Mouse (Mus musculus): ENCODE results near the gene Bbip1. TPM values are rescaled to one million over a fixed set of nuclear protein-coding genes. Genes with fewer than 3 reads are reported as not detected.

Gene Bbip1
- polyA plus RNA-seq (2015; fragmentation: Nextera tagmentation; extraction: Ambion mirVana), result 46.7 and 58.4 TPM in 2 replicates

- peak within 1 kb of the TSS; percentile 96 for H3K9ac ChIP-seq (replicated peaks; ENCODE audit: low read depth)
- DNase-seq (ENCODE audit: low spot score) (peak; percentile 100), ATAC-seq (peak; percentile 93)
- H3K36me3 ChIP-seq (ENCODE audit: insufficient read depth, low read length), result no peaks in the 10 kb centered on the region
- under 1% methylated on average over 50 of the region's 62 CpGs for WGBS
- no peaks in the 10 kb centered on the region for H3K9me3 ChIP-seq (ENCODE audit: low read length)
- TF ChIP-seq EP300 (IDR thresholded peaks at IDR 0.05), result peak; percentile 67
- TF ChIP-seq CTCF (IDR thresholded peaks at IDR 0.05), result peak; percentile 38
- peak within 1 kb of the TSS; percentile 74 for H3K4me2 ChIP-seq (replicated peaks; ENCODE audit: low read depth, low read length)
- H3K4me3 ChIP-seq (ENCODE audit: low read depth, low read length), result peak within 1 kb of the TSS; percentile 95
- peaks cover 9% of the 10 kb centered on the region for H3K4me1 ChIP-seq (ENCODE audit: insufficient read depth, low read depth, low read length)
- no peaks in the 10 kb centered on the region for H3K27me3 ChIP-seq (replicated peaks; ENCODE audit: insufficient read depth, low read length)
- H3K27ac ChIP-seq (ENCODE audit: low read length), result peak within 1 kb of the TSS; percentile 98
Observed at GRCm38 (mm10) chr19:53943802-53944785, at the start of gene Bbip1, which contains the start of gene Shoc2. Gene Bbip1 (minus strand): TSS chr19:53944627. Gene Shoc2 (plus strand): TSS chr19:53944306.

GRCm38 (mm10) chr19:53993860-53994259 lies 49.4 kb upstream of the Bbip1 start:
- WGBS, result 76% methylated on average over 3 of the region's 3 CpGs
- Histone ChIP-seq H3K4me3 (ENCODE audit: low read depth, low read length) (no peak overlapping the region), H3K27ac (ENCODE audit: low read length) (no peak overlapping the region), H3K4me1 (ENCODE audit: insufficient read depth, low read depth, low read length) (no peaks in the 10 kb centered on the region), H3K27me3 (replicated peaks; ENCODE audit: insufficient read depth, low read length) (no peaks in the 10 kb centered on the region), H3K36me3 (ENCODE audit: insufficient read depth, low read length) (no peaks in the 10 kb centered on the region), H3K9ac (replicated peaks; ENCODE audit: low read depth) (no peak overlapping the region), H3K4me2 (replicated peaks; ENCODE audit: low read depth, low read length) (no peak overlapping the region), H3K9me3 (ENCODE audit: low read length) (no peaks in the 10 kb centered on the region)
- TF ChIP-seq CTCF (IDR thresholded peaks at IDR 0.05), result no peak
- no peak for TF ChIP-seq EP300 (IDR thresholded peaks at IDR 0.05)
- DNase-seq (ENCODE audit: low spot score) (no peak), ATAC-seq (no peak)

- Histone ChIP-seq H3K9me3 (ENCODE audit: low read length) (no peaks in the 10 kb centered on the region), H3K27me3 (replicated peaks; ENCODE audit: insufficient read depth, low read length) (no peaks in the 10 kb centered on the region), H3K4me3 (ENCODE audit: low read depth, low read length) (no peak overlapping the region), H3K36me3 (ENCODE audit: insufficient read depth, low read length) (no peaks in the 10 kb centered on the region), H3K4me2 (replicated peaks; ENCODE audit: low read depth, low read length) (no peak overlapping the region), H3K27ac (ENCODE audit: low read length) (no peak overlapping the region), H3K4me1 (ENCODE audit: insufficient read depth, low read depth, low read length) (no peaks in the 10 kb centered on the region), H3K9ac (replicated peaks; ENCODE audit: low read depth) (no peak overlapping the region)
- ATAC-seq (no peak), DNase-seq (ENCODE audit: low spot score) (no peak)
- 89% methylated on average over 2 of the region's 2 CpGs for WGBS
- no peak for TF ChIP-seq CTCF (IDR thresholded peaks at IDR 0.05)
- no peak for TF ChIP-seq EP300 (IDR thresholded peaks at IDR 0.05)
Observed at GRCm38 (mm10) chr19:53990538-53990937, 46.1 kb upstream of the Bbip1 start.

GRCm38 (mm10) chr19:53984628-53985027 lies 40.2 kb upstream of the Bbip1 start:
- WGBS, result 99% methylated on average over 3 of the region's 3 CpGs

GRCm38 (mm10) chr19:53983336-53983735 lies 38.9 kb upstream of the Bbip1 start:
- no peak overlapping the region for H3K9ac ChIP-seq (replicated peaks; ENCODE audit: low read depth)
- no peak for DNase-seq (ENCODE audit: low spot score)
- WGBS, result 95% methylated on average over 1 of the region's 1 CpGs
- H3K4me1 ChIP-seq (ENCODE audit: insufficient read depth, low read depth, low read length), result no peaks in the 10 kb centered on the region
- H3K4me3 ChIP-seq (ENCODE audit: low read depth, low read length), result no peak overlapping the region
- no peaks in the 10 kb centered on the region for H3K36me3 ChIP-seq (ENCODE audit: insufficient read depth, low read length)
- TF ChIP-seq CTCF (IDR thresholded peaks at IDR 0.05) (peak; percentile 38), EP300 (IDR thresholded peaks at IDR 0.05) (no peak)
- H3K4me2 ChIP-seq (replicated peaks; ENCODE audit: low read depth, low read length), result no peak overlapping the region
- no peaks in the 10 kb centered on the region for H3K9me3 ChIP-seq (ENCODE audit: low read length)
- no peaks in the 10 kb centered on the region for H3K27me3 ChIP-seq (replicated peaks; ENCODE audit: insufficient read depth, low read length)
- ATAC-seq, result no peak
- H3K27ac ChIP-seq (ENCODE audit: low read length), result no peak overlapping the region

More at GRCm38 (mm10) chr19:53984628-53985027, 40.2 kb upstream of the Bbip1 start:
- no peaks in the 10 kb centered on the region for H3K27me3 ChIP-seq (replicated peaks; ENCODE audit: insufficient read depth, low read length)
- no peaks in the 10 kb centered on the region for H3K9me3 ChIP-seq (ENCODE audit: low read length)
- no peak overlapping the region for H3K4me2 ChIP-seq (replicated peaks; ENCODE audit: low read depth, low read length)
- H3K4me3 ChIP-seq (ENCODE audit: low read depth, low read length), result no peak overlapping the region
- H3K36me3 ChIP-seq (ENCODE audit: insufficient read depth, low read length), result no peaks in the 10 kb centered on the region
- no peak overlapping the region for H3K27ac ChIP-seq (ENCODE audit: low read length)
- H3K4me1 ChIP-seq (ENCODE audit: insufficient read depth, low read depth, low read length), result no peaks in the 10 kb centered on the region
- TF ChIP-seq EP300 (IDR thresholded peaks at IDR 0.05) (no peak), CTCF (IDR thresholded peaks at IDR 0.05) (no peak)
- ATAC-seq (no peak), DNase-seq (ENCODE audit: low spot score) (no peak)
- no peak overlapping the region for H3K9ac ChIP-seq (replicated peaks; ENCODE audit: low read depth)

- WGBS, result 57% methylated on average over 3 of the region's 3 CpGs
- Histone ChIP-seq H3K9ac (replicated peaks; ENCODE audit: low read depth) (no peak overlapping the region), H3K36me3 (ENCODE audit: insufficient read depth, low read length) (no peaks in the 10 kb centered on the region; the same call in 1 of the 2 replicates), H3K27me3 (replicated peaks; ENCODE audit: insufficient read depth, low read length) (no peaks in the 10 kb centered on the region), H3K27ac (ENCODE audit: low read length) (no peak overlapping the region), H3K4me3 (ENCODE audit: low read depth, low read length) (no peak overlapping the region), H3K9me3 (ENCODE audit: low read length) (no peaks in the 10 kb centered on the region), H3K4me1 (ENCODE audit: insufficient read depth, low read depth, low read length) (no peaks in the 10 kb centered on the region), H3K4me2 (replicated peaks; ENCODE audit: low read depth, low read length) (no peak overlapping the region)
- no peak for TF ChIP-seq CTCF (IDR thresholded peaks at IDR 0.05)
- no peak for TF ChIP-seq EP300 (IDR thresholded peaks at IDR 0.05)
- no peak for DNase-seq (ENCODE audit: low spot score)
- no peak for ATAC-seq
Observed at GRCm38 (mm10) chr19:53982041-53982440, 37.6 kb upstream of the Bbip1 start.

Data from lung, postnatal 0 days (tissue).